Mouse (Mus musculus): ENCODE data around the gene 1110004F10Rik. TPM values are rescaled to one million over a fixed set of nuclear protein-coding genes. Genes with fewer than 3 reads are reported as not detected.

Gene 1110004F10Rik
- total RNA-seq, 2 experiments from 2014 or later: 95.9 to 167 TPM

GRCm38 (mm10) chr7:116092710-116093465 lies 53.7 kb downstream of the 1110004F10Rik start:
- ATAC-seq (ENCODE audit: poor library complexity, severe bottlenecking): peak; percentile 94

GRCm38 (mm10) chr7:116093466-116093850 lies 54.3 kb downstream of the 1110004F10Rik start:
- peak; percentile 69 for ATAC-seq (ENCODE audit: poor library complexity, severe bottlenecking)

- no peak for ATAC-seq (ENCODE audit: poor library complexity, severe bottlenecking)
Measured at GRCm38 (mm10) chr7:116099952-116100528, 60.8 kb downstream of the 1110004F10Rik start.

GRCm38 (mm10) chr7:116103091-116103490 lies 63.9 kb downstream of the 1110004F10Rik start:
- no peak for ATAC-seq (ENCODE audit: poor library complexity, severe bottlenecking)

- no peak for ATAC-seq (ENCODE audit: poor library complexity, severe bottlenecking)
Measured at GRCm38 (mm10) chr7:116110661-116111060, 71.5 kb downstream of the 1110004F10Rik start.

GRCm38 (mm10) chr7:116111546-116111945 lies 72.3 kb downstream of the 1110004F10Rik start:
- no peak for ATAC-seq (ENCODE audit: poor library complexity, severe bottlenecking)

GRCm38 (mm10) chr7:116115216-116115930 lies 76.2 kb downstream of the 1110004F10Rik start:
- ATAC-seq (ENCODE audit: poor library complexity, severe bottlenecking): 0 out of 2 replicates have a peak, but pooled peaks have one; percentile 10

- ATAC-seq (ENCODE audit: poor library complexity, severe bottlenecking): no peak
Measured at GRCm38 (mm10) chr7:116115991-116116390, 76.8 kb downstream of the 1110004F10Rik start.

- no peak for ATAC-seq (ENCODE audit: poor library complexity, severe bottlenecking)
Measured at GRCm38 (mm10) chr7:116119306-116119857, 80.2 kb downstream of the 1110004F10Rik start.

GRCm38 (mm10) chr7:116120737-116121136 lies 81.5 kb downstream of the 1110004F10Rik start:
- ATAC-seq (ENCODE audit: poor library complexity, severe bottlenecking): no peak

GRCm38 (mm10) chr7:116121202-116121601 lies 82.0 kb downstream of the 1110004F10Rik start:
- ATAC-seq (ENCODE audit: poor library complexity, severe bottlenecking): no peak

- no peak for ATAC-seq (ENCODE audit: poor library complexity, severe bottlenecking)
Measured at GRCm38 (mm10) chr7:116122981-116123596, 83.9 kb downstream of the 1110004F10Rik start.

- ATAC-seq (ENCODE audit: poor library complexity, severe bottlenecking): no peak
Measured at GRCm38 (mm10) chr7:116123597-116123985, 84.4 kb downstream of the 1110004F10Rik start.

- ATAC-seq (ENCODE audit: poor library complexity, severe bottlenecking): no peak
Measured at GRCm38 (mm10) chr7:116124057-116124456, 84.9 kb downstream of the 1110004F10Rik start.

- ATAC-seq (ENCODE audit: poor library complexity, severe bottlenecking): no peak
Measured at GRCm38 (mm10) chr7:116125671-116126070, 86.5 kb downstream of the 1110004F10Rik start.

- no peak for ATAC-seq (ENCODE audit: poor library complexity, severe bottlenecking)
Measured at GRCm38 (mm10) chr7:116127052-116127451, 87.9 kb downstream of the 1110004F10Rik start.

- ATAC-seq (ENCODE audit: poor library complexity, severe bottlenecking): no peak
Measured at GRCm38 (mm10) chr7:116128286-116128685, 89.1 kb downstream of the 1110004F10Rik start.

GRCm38 (mm10) chr7:116129374-116129773 lies 90.2 kb downstream of the 1110004F10Rik start:
- ATAC-seq (ENCODE audit: poor library complexity, severe bottlenecking): no peak

GRCm38 (mm10) chr7:116131390-116131789 lies 92.2 kb downstream of the 1110004F10Rik start:
- no peak for ATAC-seq (ENCODE audit: poor library complexity, severe bottlenecking)

GRCm38 (mm10) chr7:116132078-116132477 lies 92.9 kb downstream of the 1110004F10Rik start:
- peak; percentile 71 for ATAC-seq (ENCODE audit: poor library complexity, severe bottlenecking)
